Mouse (Mus musculus): Measurements from ENCODE around the gene Gm20888. TPM values are rescaled to one million over a fixed set of nuclear protein-coding genes. Genes with fewer than 3 reads are reported as not detected.

Gene Gm20888
- not detected for polyA plus RNA-seq (2017; shearing (Covaris generic))

DNA sequence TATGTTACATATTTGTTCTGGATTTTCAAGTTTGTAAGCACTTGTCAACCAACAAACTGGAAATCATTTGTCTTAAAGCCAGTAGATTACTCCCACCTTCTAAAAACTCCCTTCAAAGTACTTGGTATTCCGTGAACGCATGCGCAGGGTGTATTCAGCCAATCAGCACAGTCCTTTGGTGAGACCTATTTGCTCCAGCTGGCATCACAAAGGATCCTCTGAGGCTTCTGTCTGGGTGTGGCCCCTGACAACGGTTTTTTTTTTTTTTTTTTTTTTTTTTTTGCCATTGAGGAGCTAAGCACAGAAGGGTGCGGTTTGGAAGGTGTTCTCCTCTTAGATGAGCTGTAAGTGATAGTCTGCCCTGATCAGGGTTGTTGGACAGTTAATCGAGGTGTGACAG lies at the start of gene Gm20888:
Gm20888 (plus strand) TSS at position 301 of the 400 bp plus-strand sequence.

Other genes starting within 250 kb of the Gm20888 start
- gene Gm21118, start 168.2 kb upstream of the Gm20888 start, polyA plus RNA-seq (2017; shearing (Covaris generic)), result not detected
- not detected for gene Gm29423, start 138.6 kb upstream of the Gm20888 start, polyA plus RNA-seq (2017; shearing (Covaris generic))
- gene Gm29644, start 138.5 kb upstream of the Gm20888 start, polyA plus RNA-seq (2017; shearing (Covaris generic)), result not detected